Mouse (Mus musculus) erythroblast, embryonic 14.5 days (primary cell): ENCODE data around the gene Bpi.

Source experiments
- GATA1 ChIP-seq: IDR thresholded peaks from 2 replicates; pipeline ENCODE4 v1.6.1; 2012; ENCODE audit warnings: low read length, inconsistent platforms, mixed read lengths
- TAL1 ChIP-seq: IDR thresholded peaks from 3 replicates; pipeline ENCODE4 v1.6.1; 2012; ENCODE audit warnings: low read length, inconsistent platforms, mixed read lengths

DNA sequence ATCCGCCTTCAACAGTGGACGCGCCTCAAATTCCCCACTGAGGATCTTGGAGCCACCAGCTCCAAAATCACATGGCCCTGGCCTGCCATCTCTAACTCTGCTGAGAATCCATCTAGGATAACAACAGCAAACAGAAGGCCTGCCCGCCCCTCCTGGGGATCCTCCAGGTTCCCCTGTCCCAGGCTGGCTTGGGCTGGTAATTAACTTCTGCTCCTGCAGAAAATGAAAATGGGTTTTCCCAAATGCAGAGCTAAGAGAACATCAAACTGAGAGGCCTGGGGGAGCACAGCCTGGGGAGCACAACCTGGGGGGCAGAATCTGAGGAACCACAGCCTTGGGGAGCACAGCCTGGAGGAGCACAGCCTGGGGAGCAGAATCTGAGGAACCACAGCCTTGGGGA lies 21.8 kb downstream of the Bpi start:
- TF ChIP-seq GATA1 = no peak
- TF ChIP-seq TAL1 = no peak
